Mouse (Mus musculus) CH12.LX (cell line): ENCODE measurements at regions not wholly inside any gene's neighbourhood (a gene's known extent, or its start where the extent isn't known, plus 50 kb on each side); places are given as distances from the start of the nearest gene placed in this dataset.

Experiments
- DNase-seq: peaks from one replicate; pipeline ENCODE4 v3.0.0-alpha.2; 2013; ENCODE audit errors: extremely low read depth
- H3K27ac ChIP-seq: 2 replicates; pipeline ENCODE4 v1.5.1; 2012; ENCODE audit warnings: low read depth, mild to moderate bottlenecking, control low read depth, moderate library complexity; ENCODE audit not compliant: insufficient read depth
- H3K27me3 ChIP-seq: replicated peaks from 2 replicates; pipeline ENCODE3; 2012; ENCODE audit warnings: inconsistent platforms
- H3K36me3 ChIP-seq, 2 experiments: replicated peaks in 1 of 2; 2 replicates each; pipeline versions ENCODE3 to v1.6.1; 2012; ENCODE audit warnings: inconsistent platforms in 1 of 2, low read length in 1 of 2, mild to moderate bottlenecking in 1 of 2, mixed read lengths in 1 of 2, moderate library complexity in 1 of 2; ENCODE audit not compliant: control insufficient read depth in 1 of 2, insufficient read depth in 1 of 2
- H3K4me1 ChIP-seq, 2 experiments: 2 replicates each; pipeline ENCODE4 v1.6.1; 2012; ENCODE audit warnings: inconsistent platforms in 1 of 2, moderate library complexity in 1 of 2; ENCODE audit not compliant: insufficient read depth in 2 of 2, control insufficient read depth in 1 of 2
- H3K4me2 ChIP-seq: 2 replicates; pipeline ENCODE4 v1.6.1; 2012; ENCODE audit warnings: low read depth, mild to moderate bottlenecking, control low read depth; ENCODE audit not compliant: poor library complexity, insufficient read depth, severe bottlenecking
- H3K4me3 ChIP-seq, 3 experiments: fragments of 150-350 bp in 1 of 3; sonication (generic) in 1 of 3; replicated peaks in 1 of 3; 2 replicates each; pipeline versions ENCODE3 to v1.5.1; 2011 to 2012; ENCODE audit warnings: low read depth in 2 of 3, low read length in 2 of 3, mild to moderate bottlenecking in 2 of 3, moderate library complexity in 2 of 3, control low read depth in 1 of 3, improper control_type of control experiment in 1 of 3, inconsistent platforms in 1 of 3, mixed read lengths in 1 of 3; ENCODE audit not compliant: poor library complexity in 1 of 3
- H3K79me2 ChIP-seq: replicated peaks from 2 replicates; pipeline ENCODE4 v1.6.1; 2012; ENCODE audit warnings: mild to moderate bottlenecking, moderate library complexity; ENCODE audit not compliant: control insufficient read depth, poor library complexity, insufficient read depth, severe bottlenecking; ENCODE audit errors: extremely low read depth
- H3K9ac ChIP-seq: 2 replicates; pipeline ENCODE4 v1.6.1; 2012; ENCODE audit warnings: low read depth, mild to moderate bottlenecking, control low read depth, moderate library complexity; ENCODE audit not compliant: insufficient read depth
- H3K9me3 ChIP-seq: replicated peaks from 2 replicates; pipeline ENCODE3; 2012; ENCODE audit warnings: low read length, inconsistent platforms, mixed read lengths
- CHD1 ChIP-seq: IDR thresholded peaks from 2 replicates; pipeline ENCODE4 v1.6.1; 2012; ENCODE audit warnings: low read depth, low read length, improper control_type of control experiment, inconsistent platforms
- CHD2 ChIP-seq: IDR thresholded peaks from 2 replicates; pipeline ENCODE4 v1.6.1; 2011; ENCODE audit warnings: low read length, improper control_type of control experiment
- CTCF ChIP-seq, 2 experiments: IDR thresholded peaks in 1 of 2; conservative IDR thresholded peaks in 1 of 2; 2 replicates each; pipeline ENCODE4 v1.5.1; 2011 to 2012; ENCODE audit warnings: low read depth in 2 of 2, low read length in 2 of 2, improper control_type of control experiment in 1 of 2, inconsistent platforms in 1 of 2, mild to moderate bottlenecking in 1 of 2, moderate library complexity in 1 of 2
- ELF1 ChIP-seq: IDR thresholded peaks from 2 replicates; pipeline ENCODE4 v1.6.1; 2014; ENCODE audit warnings: low read depth, mild to moderate bottlenecking, inconsistent platforms, low read length, improper control_type of control experiment
- EP300 ChIP-seq: IDR thresholded peaks from 2 replicates; pipeline ENCODE4 v1.6.1; 2011; ENCODE audit warnings: low read length, improper control_type of control experiment
- ETS1 ChIP-seq: conservative IDR thresholded peaks from 2 replicates; pipeline ENCODE4 v1.6.1; 2012; ENCODE audit warnings: low read depth, mild to moderate bottlenecking, inconsistent platforms, low read length, improper control_type of control experiment, moderate library complexity
- GABPA ChIP-seq: IDR thresholded peaks from 2 replicates; pipeline ENCODE4 v1.6.1; 2012; ENCODE audit warnings: low read depth, low read length, improper control_type of control experiment, inconsistent platforms; ENCODE audit not compliant: insufficient replicate concordance
- HCFC1 ChIP-seq: IDR thresholded peaks from 2 replicates; pipeline ENCODE4 v1.6.1; 2012; ENCODE audit warnings: low read depth, mild to moderate bottlenecking, inconsistent platforms, low read length, improper control_type of control experiment
- MAFK ChIP-seq: IDR thresholded peaks from 2 replicates; pipeline ENCODE4 v1.6.1; 2011; ENCODE audit warnings: low read length, improper control_type of control experiment; ENCODE audit not compliant: insufficient replicate concordance
- MAZ ChIP-seq: IDR thresholded peaks from 2 replicates; pipeline ENCODE4 v1.6.1; 2012; ENCODE audit warnings: low read depth, mild to moderate bottlenecking, inconsistent platforms, low read length, improper control_type of control experiment, moderate library complexity
- MYC ChIP-seq: IDR thresholded peaks from 2 replicates; pipeline ENCODE4 v1.6.1; 2011; ENCODE audit warnings: low read depth, mild to moderate bottlenecking, improper control_type of control experiment, low read length
- NELFE ChIP-seq: IDR thresholded peaks from 2 replicates; pipeline ENCODE4 v1.6.1; 2011; ENCODE audit warnings: low read depth, low read length, improper control_type of control experiment
- PAX5 ChIP-seq: IDR thresholded peaks from 2 replicates; pipeline ENCODE4 v1.6.1; 2012; ENCODE audit warnings: low read length, inconsistent platforms, mixed read lengths
- POLR2A ChIP-seq: IDR thresholded peaks from 2 replicates; pipeline ENCODE4 v1.6.1; 2011; ENCODE audit warnings: low read depth, mild to moderate bottlenecking, improper control_type of control experiment, low read length
- POLR2AphosphoS2 ChIP-seq: IDR thresholded peaks from 2 replicates; pipeline ENCODE4 v1.6.1; 2011; ENCODE audit warnings: low read depth, low read length, improper control_type of control experiment
- RAD21 ChIP-seq: IDR thresholded peaks from 2 replicates; pipeline ENCODE4 v1.6.1; 2011; ENCODE audit warnings: low read depth, mild to moderate bottlenecking, low read length, improper control_type of control experiment, moderate library complexity
- RCOR1 ChIP-seq: conservative IDR thresholded peaks from 2 replicates; pipeline ENCODE4 v1.6.1; 2012; ENCODE audit warnings: low read depth, mild to moderate bottlenecking, inconsistent platforms, low read length, improper control_type of control experiment
- SIN3A ChIP-seq: IDR thresholded peaks from 2 replicates; pipeline ENCODE4 v1.6.1; 2012; ENCODE audit warnings: low read length, improper control_type of control experiment, inconsistent platforms
- SMC3 ChIP-seq: IDR thresholded peaks from 2 replicates; pipeline ENCODE4 v1.6.1; 2011; ENCODE audit warnings: low read depth, low read length, improper control_type of control experiment
- UBTF ChIP-seq: IDR thresholded peaks from 2 replicates; pipeline ENCODE4 v1.6.1; 2012; ENCODE audit warnings: low read depth, mild to moderate bottlenecking, inconsistent platforms, low read length, improper control_type of control experiment, moderate library complexity
- USF1 ChIP-seq: IDR thresholded peaks from 2 replicates; pipeline ENCODE4 v1.6.1; 2014; ENCODE audit warnings: low read depth, mild to moderate bottlenecking, inconsistent platforms, low read length, improper control_type of control experiment
- ZC3H11A ChIP-seq: IDR thresholded peaks from 2 replicates; pipeline ENCODE4 v1.6.1; 2012; ENCODE audit warnings: low read depth, mild to moderate bottlenecking, inconsistent platforms, low read length, improper control_type of control experiment
- ZKSCAN1 ChIP-seq: IDR thresholded peaks from 2 replicates; pipeline ENCODE4 v1.6.1; 2012; ENCODE audit warnings: low read depth, inconsistent platforms, low read length, improper control_type of control experiment, borderline replicate concordance
- ZNF384 ChIP-seq: IDR thresholded peaks from 2 replicates; pipeline ENCODE4 v1.6.1; 2012; ENCODE audit warnings: low read depth, low read length, improper control_type of control experiment, inconsistent platforms
- dilution Hi-C: fragments of 300-500 bp; cut with MboI; formaldehyde crosslinking; loops from 2 replicates; pipeline ENCODE4 v1.14.3; 2020; ENCODE audit warnings: low sequenced_read_pairs; ENCODE audit not compliant: extremely low pct_unique_long_range_greater_than_20kb, extremely low pct_ligation_motif_present
- in situ Hi-C: fragments of 300-500 bp; cut with MboI; formaldehyde crosslinking; loops from 3 replicates; pipeline ENCODE4 v1.14.3; 2019; ENCODE audit warnings: low sequenced_read_pairs, low pct_ligation_motif_present, low pct_unique_long_range_greater_than_20kb, mixed read lengths

- Histone ChIP-seq H3K27me3 (no peaks in the 10 kb centered on the region), H3K4me3 (no peak overlapping the region), H3K4me2 (no peak overlapping the region), H3K9ac (no peak overlapping the region), H3K27ac (no peak overlapping the region), H3K36me3 (no peaks in the 10 kb centered on the region), H3K4me1 (no peaks in the 10 kb centered on the region), H3K79me2 (no peaks in the 10 kb centered on the region), H3K9me3 (no peaks in the 10 kb centered on the region)
- dilution Hi-C loops (no loop called here), in situ Hi-C loops (loop anchor here (25.0 kb wide), 1 partner anchor 810 kb away; no protein-coding TSS in a partner anchor)
- peak; percentile 28 for DNase-seq
- TF ChIP-seq UBTF = no peak
- TF ChIP-seq GABPA = no peak
- no peak for TF ChIP-seq PAX5
- no peak for TF ChIP-seq POLR2A
- TF ChIP-seq HCFC1 = no peak
- TF ChIP-seq CTCF (conservative IDR thresholded peaks at IDR 0.05 in 1 of 2, IDR thresholded peaks at IDR 0.05 in 1 of 2; ENCODE audit: low read depth in 2 of 2, low read length in 2 of 2) = peak in 1 of 2 experiments; percentile 61; a peak in 2 of 4 replicates
- TF ChIP-seq RAD21 = peak; percentile 60
- peak; percentile 65 for TF ChIP-seq SMC3
- no peak for TF ChIP-seq USF1
- no peak for TF ChIP-seq ETS1
- no peak for TF ChIP-seq MAZ
- TF ChIP-seq RCOR1 = no peak
- no peak for TF ChIP-seq EP300
- TF ChIP-seq ZNF384 = no peak
- no peak for TF ChIP-seq POLR2AphosphoS2
- TF ChIP-seq MYC = no peak
- TF ChIP-seq SIN3A = no peak
- no peak for TF ChIP-seq CHD1
- no peak for TF ChIP-seq ELF1
- TF ChIP-seq MAFK = no peak
- TF ChIP-seq NELFE = no peak
- TF ChIP-seq CHD2 = no peak
- TF ChIP-seq, all 38 proteins: peak for 3
These were observed 403.4 kb upstream of the Kif18a start for GRCm38 (mm10) chr2:108877141-108877540.

- DNase-seq = no peak
- Histone ChIP-seq H3K27ac (no peak overlapping the region), H3K27me3 (no peaks in the 10 kb centered on the region), H3K4me3 (no peak overlapping the region), H3K4me2 (no peak overlapping the region), H3K4me1 (no peaks in the 10 kb centered on the region), H3K9ac (no peak overlapping the region), H3K79me2 (no peaks in the 10 kb centered on the region), H3K9me3 (no peaks in the 10 kb centered on the region), H3K36me3 (no peaks in the 10 kb centered on the region)
- dilution Hi-C loops = no loop called here
- TF ChIP-seq ZKSCAN1 (no peak), ZC3H11A (no peak), ETS1 (no peak), SIN3A (no peak), EP300 (no peak), CHD1 (no peak)
- in situ Hi-C loops = loop anchor here (25.0 kb wide), 1 partner anchor 810 kb away; no protein-coding TSS in a partner anchor
These were observed 402.9 kb upstream of the Kif18a start for GRCm38 (mm10) chr2:108877676-108878075.
